25 mouse cellular contexts compared by ENCODE assay signal in genomic region chr8:9060166-9060565, GRCm38 (mm10).
"Had no signal": no experiment of that assay in that cellular context is flagged by ENCODE, and none has a peak within 500 bp of the region (broad histone marks: within the 10 kb centered on the region; RNA-seq: fewer than 3 reads in every experiment).

No protein-coding gene starts in this region.

- H3K4me3 ChIP-seq: heart, embryonic 10.5 days; heart, embryonic 12.5 days; hindbrain, embryonic 10.5 days; hindbrain, embryonic 12.5 days; intestine, embryonic 15.5 days; layer of hippocampus, adult 2 months; limb, embryonic 10.5 days; limb, embryonic 12.5 days; liver, embryonic 13.5 days; liver, embryonic 15.5 days had no signal

- DNase-seq: gastrocnemius, postnatal 14 days; gastrocnemius, postnatal 36 days; heart, adult 11 months; heart, postnatal 10 days; heart, postnatal 4 days; kidney, adult 18-20 months; kidney, adult 8-10 months; kidney, postnatal 10 days; kidney, postnatal 25 days; kidney, postnatal 4 days; liver; liver, embryonic 13.5 days had no signal

- H3K27ac ChIP-seq: heart, embryonic 10.5 days; hindbrain, embryonic 10.5 days; hindbrain, embryonic 12.5 days; hindbrain, embryonic 14.5 days; intestine, embryonic 15.5 days; layer of hippocampus, adult 2 months; limb, embryonic 10.5 days; limb, embryonic 12.5 days; liver, embryonic 13.5 days; liver, embryonic 15.5 days had no signal

- ATAC-seq: hindbrain, embryonic 16.5 days; inflammation-experienced regulatory T-cells, adult 6 months; intestine, embryonic 15.5 days; intestine, postnatal 0 days had no signal
